Mouse (Mus musculus) kidney, embryonic 14.5 days (tissue): Measurements from ENCODE around the gene Tmco4. TPM values are rescaled to one million over a fixed set of nuclear protein-coding genes. Genes with fewer than 3 reads are reported as not detected.

Experiments used
- ATAC-seq: fragments of 200-750 bp; cut with Nextera tagmentation; 2 replicates; pipeline ENCODE4 v1.8.0; 2017; ENCODE audit warnings: moderate number of reproducible peaks, mild to moderate bottlenecking, moderate TSS enrichment, moderate library complexity; ENCODE audit not compliant: low FRiP score, low TSS enrichment
- H3K27ac ChIP-seq: fragments of 300-500 bp; sonication (generic); 2 replicates; pipeline ENCODE4 v1.5.1; 2014; ENCODE audit warnings: low read depth, mild to moderate bottlenecking, low read length, moderate library complexity, mixed read lengths
- H3K27me3 ChIP-seq: fragments of 300-500 bp; sonication (generic); 2 replicates; pipeline ENCODE4 v1.6.1; 2014; ENCODE audit warnings: mild to moderate bottlenecking, low read length; ENCODE audit not compliant: control insufficient read depth, insufficient read depth
- H3K36me3 ChIP-seq: fragments of 300-500 bp; sonication (generic); 2 replicates; pipeline ENCODE4 v1.6.1; 2014; ENCODE audit warnings: low read length, mixed read lengths; ENCODE audit not compliant: control insufficient read depth, insufficient read depth
- H3K4me1 ChIP-seq: fragments of 300-500 bp; sonication (generic); 2 replicates; pipeline ENCODE4 v1.6.1; 2014; ENCODE audit warnings: low read length, mixed read lengths; ENCODE audit not compliant: control insufficient read depth, insufficient read depth
- H3K4me2 ChIP-seq: fragments of 300-500 bp; sonication (generic); replicated peaks from 2 replicates; pipeline ENCODE4 v1.6.1; 2014; ENCODE audit warnings: low read depth, mild to moderate bottlenecking, low read length
- H3K4me3 ChIP-seq: fragments of 300-500 bp; sonication (generic); 2 replicates; pipeline ENCODE4 v1.5.1; 2014; ENCODE audit warnings: mild to moderate bottlenecking, low read length
- H3K9ac ChIP-seq: fragments of 300-500 bp; sonication (generic); 2 replicates; pipeline ENCODE4 v1.6.1; 2014; ENCODE audit warnings: low read depth, mild to moderate bottlenecking, low read length, moderate library complexity
- H3K9me3 ChIP-seq: fragments of 300-500 bp; sonication (generic); 2 replicates; pipeline ENCODE4 v1.6.1; 2016; ENCODE audit warnings: low read length; ENCODE audit not compliant: control insufficient read depth
- WGBS: fragments of 180-500 bp; shearing (Covaris S2); extraction: QIAGEN DNeasy Blood & Tissue Kit; methylation state at CpG from one replicate; pipeline ENCODE4 v1.1.7; 2014; 5-methylcytosine and 5-hydroxymethylcytosine counted together
- polyA plus RNA-seq: library from polyadenylated mRNA; unstranded; fragments of >200 nt; fragmentation: Nextera tagmentation; extraction: Ambion mirVana; gene quantifications from 2 replicates; pipeline ENCODE4 v1.2.1, GENCODE M21; 2014

Gene Tmco4
- polyA plus RNA-seq, 1 experiment from 2014 or later: 4.7 TPM

DNA sequence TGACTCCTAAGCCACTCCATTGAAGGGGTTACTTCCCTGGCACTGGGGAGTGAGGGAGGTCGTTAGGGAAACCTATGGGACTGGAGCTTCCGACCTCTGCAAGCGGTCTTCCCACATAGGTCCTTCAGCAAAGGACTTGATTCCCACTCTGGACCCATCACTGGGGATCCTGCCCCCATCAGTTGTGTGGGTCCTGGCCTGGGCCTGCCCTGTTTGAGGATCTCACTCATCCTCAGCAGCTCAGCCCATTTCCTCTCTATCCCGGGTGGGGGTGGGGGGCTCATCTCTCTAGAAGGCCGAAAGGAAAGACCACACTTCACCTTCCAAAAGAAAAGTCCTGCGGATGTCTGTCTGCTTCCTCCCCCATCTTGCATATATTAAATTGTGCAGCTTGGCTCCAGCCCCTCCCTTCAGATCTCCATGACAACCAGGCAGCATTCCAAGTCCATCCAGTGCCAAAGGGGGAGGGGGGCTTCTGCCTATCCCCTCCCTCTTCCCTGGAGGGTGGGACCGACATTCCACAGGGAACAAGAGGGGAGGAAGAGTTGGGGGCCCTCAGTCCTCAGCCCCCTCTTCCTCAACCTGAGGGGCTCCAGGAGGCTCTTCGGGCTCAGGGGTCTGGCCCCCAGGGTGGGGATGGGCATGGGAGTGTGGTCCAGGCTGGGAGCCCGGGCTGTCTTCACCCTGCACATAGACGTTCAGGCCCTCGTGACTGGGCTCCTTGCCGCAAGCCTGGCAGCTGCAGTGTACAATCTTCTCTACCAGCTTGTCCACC, 110.3 kb downstream of the Tmco4 start:
- Histone ChIP-seq H3K9ac (no peak overlapping the region), H3K4me1 (peaks cover 15% of the 10 kb centered on the region), H3K36me3 (no peaks in the 10 kb centered on the region), H3K4me2 (peak overlapping the region; percentile 17; the same call in 1 of the 2 replicates), H3K27me3 (no peaks in the 10 kb centered on the region), H3K27ac (no peak overlapping the region), H3K9me3 (no peaks in the 10 kb centered on the region), H3K4me3 (no peak overlapping the region)
- 29% methylated on average over 12 of the region's 12 CpGs for WGBS
- peak; percentile 24 for ATAC-seq

GRCm38 (mm10) chr4:139085337-139085736, 112.6 kb downstream of the Tmco4 start:
- Histone ChIP-seq H3K9me3 (no peaks in the 10 kb centered on the region), H3K36me3 (no peaks in the 10 kb centered on the region), H3K9ac (no peak overlapping the region), H3K4me1 (peaks cover 15% of the 10 kb centered on the region), H3K4me2 (no peak overlapping the region), H3K27ac (no peak overlapping the region), H3K27me3 (no peaks in the 10 kb centered on the region), H3K4me3 (no peak overlapping the region)
- no peak for ATAC-seq
- WGBS: 74% methylated on average over 11 of the region's 11 CpGs

GRCm38 (mm10) chr4:139086037-139086436, 113.3 kb downstream of the Tmco4 start:
- Histone ChIP-seq H3K4me2 (no peak overlapping the region), H3K9ac (no peak overlapping the region), H3K9me3 (no peaks in the 10 kb centered on the region), H3K27ac (no peak overlapping the region), H3K4me3 (no peak overlapping the region), H3K27me3 (0 out of 2 replicates have a peak, but pooled peaks cover 3% of the 10 kb centered on the region), H3K36me3 (no peaks in the 10 kb centered on the region), H3K4me1 (peaks cover 18% of the 10 kb centered on the region)
- peak; percentile 30; the same call in 1 of the 2 replicates for ATAC-seq
- 20% methylated on average over 5 of the region's 5 CpGs for WGBS

DNA sequence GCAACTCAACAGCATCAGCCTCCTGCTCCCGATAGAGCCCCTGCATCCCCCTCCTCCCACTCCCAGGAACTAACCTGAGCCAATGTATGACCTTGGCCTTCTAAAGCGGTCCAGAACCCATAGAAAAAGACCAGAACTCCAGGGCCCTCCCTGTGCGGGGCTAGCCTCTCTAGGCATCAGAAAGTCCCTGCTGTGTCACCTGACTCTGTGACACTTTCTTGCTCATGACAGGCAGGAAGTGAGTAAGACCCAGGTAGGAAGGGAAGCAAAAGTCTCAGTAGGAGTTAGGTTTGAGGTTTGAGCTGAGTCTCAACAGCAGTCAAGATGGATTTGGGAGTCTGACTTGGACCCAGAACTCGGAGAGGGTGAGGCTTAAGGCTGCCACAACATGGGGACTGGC, 114.3 kb downstream of the Tmco4 start:
- no peaks in the 10 kb centered on the region for H3K36me3 ChIP-seq
- no peaks in the 10 kb centered on the region for H3K9me3 ChIP-seq
- H3K27me3 ChIP-seq: 0 out of 2 replicates have a peak, but pooled peaks cover 3% of the 10 kb centered on the region
- WGBS: 71% methylated on average over 4 of the region's 4 CpGs
- H3K27ac ChIP-seq: no peak overlapping the region
- no peak for ATAC-seq
- H3K4me2 ChIP-seq: no peak overlapping the region
- H3K9ac ChIP-seq: no peak overlapping the region
- H3K4me1 ChIP-seq: peaks cover 27% of the 10 kb centered on the region
- H3K4me3 ChIP-seq: no peak overlapping the region

DNA sequence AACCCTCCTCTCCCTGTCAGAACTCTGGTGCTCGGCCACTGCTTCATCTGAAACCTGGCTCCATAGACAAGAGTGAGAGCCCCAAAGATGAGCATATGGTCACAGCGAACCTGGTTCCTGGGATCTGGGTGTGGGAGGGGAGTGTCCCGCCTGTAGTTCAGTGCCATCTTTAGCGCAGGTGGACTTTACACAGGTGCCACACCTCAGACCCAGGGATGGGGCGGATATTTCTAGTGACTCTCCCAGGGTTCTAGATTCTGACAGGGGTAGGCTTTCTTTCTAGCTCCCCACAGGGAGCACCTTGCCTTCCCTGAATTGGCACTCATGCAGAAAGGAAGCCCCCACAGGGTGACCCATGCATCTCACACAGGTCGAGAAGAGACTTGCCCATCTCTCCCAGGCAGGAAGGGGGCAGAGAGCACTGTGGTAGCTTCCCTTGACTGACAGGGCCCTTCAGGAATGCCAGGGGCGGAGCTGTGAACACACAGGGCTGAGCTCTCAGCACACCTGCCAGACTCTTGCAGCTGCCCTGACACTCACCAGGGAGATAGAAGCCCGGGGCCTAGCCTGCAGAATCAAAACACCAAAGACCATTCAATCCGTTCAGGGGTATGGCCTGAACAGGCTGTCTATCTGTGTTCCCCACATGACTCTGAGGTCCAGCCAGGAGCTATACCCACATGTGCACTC, 116.4 kb downstream of the Tmco4 start:
- ATAC-seq: no peak
- Histone ChIP-seq H3K36me3 (no peaks in the 10 kb centered on the region), H3K9ac (no peak overlapping the region), H3K4me3 (no peak overlapping the region), H3K27ac (no peak overlapping the region), H3K27me3 (0 out of 2 replicates have a peak, but pooled peaks cover 3% of the 10 kb centered on the region), H3K4me1 (peaks cover 16% of the 10 kb centered on the region), H3K4me2 (no peak overlapping the region), H3K9me3 (no peaks in the 10 kb centered on the region)
- 63% methylated on average over 9 of the region's 9 CpGs for WGBS

- H3K27me3 ChIP-seq: 0 out of 2 replicates have a peak, but pooled peaks cover 3% of the 10 kb centered on the region
Measured at GRCm38 (mm10) chr4:139090303-139090940, 117.7 kb downstream of the Tmco4 start.

DNA sequence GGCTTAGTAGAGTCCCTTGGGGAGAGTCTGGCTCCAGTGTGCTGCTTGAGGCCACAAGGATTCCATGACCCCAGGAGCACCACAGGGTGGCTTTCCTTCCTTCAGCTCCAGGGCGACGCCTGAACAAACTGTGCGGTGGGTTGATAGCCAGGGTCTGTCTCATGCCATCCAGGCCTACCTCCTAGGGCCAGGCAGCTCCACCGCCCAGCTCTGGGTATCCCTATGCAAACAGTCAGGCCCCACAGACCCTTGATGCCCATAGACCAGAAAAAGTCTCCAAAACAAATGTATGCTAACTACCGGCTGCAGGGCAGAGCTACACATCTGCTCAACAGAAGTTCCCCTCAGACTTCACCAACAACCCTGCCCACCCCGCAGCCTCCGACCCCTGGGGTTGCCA, 118.4 kb downstream of the Tmco4 start:
- WGBS: 46% methylated on average over 7 of the region's 7 CpGs
- H3K27ac ChIP-seq: no peak overlapping the region
- ATAC-seq: no peak
- peak overlapping the region; percentile 97; the same call in 1 of the 2 replicates for H3K4me2 ChIP-seq
- H3K4me1 ChIP-seq: peaks cover 22% of the 10 kb centered on the region
- no peaks in the 10 kb centered on the region for H3K36me3 ChIP-seq
- 0 out of 2 replicates have a peak, but pooled peaks cover 3% of the 10 kb centered on the region for H3K27me3 ChIP-seq
- H3K4me3 ChIP-seq: peak overlapping the region; percentile 69; the same call in 1 of the 2 replicates
- peak overlapping the region; percentile 77; the same call in 1 of the 2 replicates for H3K9ac ChIP-seq
- H3K9me3 ChIP-seq: no peaks in the 10 kb centered on the region; the same call in 1 of the 2 replicates

More at GRCm38 (mm10) chr4:139090303-139090940, 117.7 kb downstream of the Tmco4 start:
- 66% methylated on average over 15 of the region's 15 CpGs for WGBS
- H3K4me1 ChIP-seq: peaks cover 17% of the 10 kb centered on the region
- no peak overlapping the region for H3K9ac ChIP-seq
- no peaks in the 10 kb centered on the region for H3K36me3 ChIP-seq
- no peaks in the 10 kb centered on the region; the same call in 1 of the 2 replicates for H3K9me3 ChIP-seq
- H3K4me3 ChIP-seq: no peak overlapping the region
- ATAC-seq: no peak
- H3K4me2 ChIP-seq: no peak overlapping the region
- no peak overlapping the region for H3K27ac ChIP-seq

- Histone ChIP-seq H3K27me3 (0 out of 2 replicates have a peak, but pooled peaks cover 3% of the 10 kb centered on the region), H3K4me2 (peak overlapping the region; percentile 97), H3K9me3 (no peaks in the 10 kb centered on the region; the same call in 1 of the 2 replicates), H3K4me1 (peaks cover 22% of the 10 kb centered on the region), H3K9ac (peak overlapping the region; percentile 77; the same call in 1 of the 2 replicates), H3K27ac (no peak overlapping the region), H3K36me3 (no peaks in the 10 kb centered on the region), H3K4me3 (peak overlapping the region; percentile 69)
- no peak for ATAC-seq
- 4% methylated on average over 28 of the region's 28 CpGs for WGBS
Measured at GRCm38 (mm10) chr4:139091478-139092355, 119.0 kb downstream of the Tmco4 start.
